Mouse (Mus musculus) macrophage (primary cell): Measurements from ENCODE around the gene Celsr1. TPM values are rescaled to one million over a fixed set of nuclear protein-coding genes. Genes with fewer than 3 reads are reported as not detected.

Experiments used
- H3K27ac ChIP-seq: fragments of 350-480 bp; formaldehyde crosslinking; 2 replicates; pipeline ENCODE4 v1.9.0; 2021
- H3K36me3 ChIP-seq: fragments of 350-480 bp; formaldehyde crosslinking; 2 replicates; pipeline ENCODE4 v1.9.0; 2021; ENCODE audit errors: inconsistent target
- H3K4me3 ChIP-seq: fragments of 350-480 bp; formaldehyde crosslinking; 2 replicates; pipeline ENCODE4 v1.9.0; 2021; ENCODE audit errors: inconsistent target
- H3K79me2 ChIP-seq: fragments of 350-480 bp; formaldehyde crosslinking; 2 replicates; pipeline ENCODE4 v1.9.0; 2021; ENCODE audit errors: inconsistent target
- WGBS: methylation state at CpG from one replicate; pipeline ENCODE4 v1.1.7; 2026; ENCODE audit warnings: inconsistent platforms; ENCODE audit not compliant: missing documents; 5-methylcytosine and 5-hydroxymethylcytosine counted together
- polyA plus RNA-seq: library from polyadenylated mRNA; stranded (reverse); fragments of 250-400 nt; gene quantifications from 3 replicates; pipeline ENCODE4 v1.2.4, GENCODE M21; 2018; ENCODE audit warnings: inconsistent platforms

Celsr1 gene
- polyA plus RNA-seq, 1 experiment from 2014 or later = not detected

DNA sequence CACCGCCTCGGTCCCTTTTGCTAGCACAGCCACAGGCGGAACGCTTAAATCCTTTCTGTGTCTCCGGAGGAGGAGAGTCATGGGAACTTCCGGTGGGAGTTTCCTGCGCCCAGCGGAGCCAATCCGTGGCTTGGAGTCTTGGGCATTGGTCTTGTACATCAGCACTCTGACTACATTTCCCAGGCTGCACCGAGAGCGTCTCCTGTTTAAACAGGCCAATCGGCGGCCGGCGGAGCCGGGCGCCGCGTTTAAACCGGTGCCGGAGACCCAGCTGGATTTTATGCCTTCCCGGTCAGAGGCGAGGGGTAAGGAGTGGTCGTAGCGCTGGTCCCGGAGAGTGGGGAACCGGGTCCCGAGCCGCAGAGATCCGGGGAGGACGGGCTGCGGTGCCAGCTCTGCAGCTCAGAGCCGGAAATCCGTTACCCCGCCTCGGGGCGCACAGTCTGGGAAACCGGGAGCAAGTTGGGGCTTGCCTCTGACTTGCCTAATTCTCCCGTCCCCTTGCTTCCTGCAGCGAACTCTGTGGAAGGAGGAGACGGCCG lies 174.0 kb downstream of the Celsr1 start, which contains the start of gene Gtse1:
TSS of gene Gtse1 (plus strand) at position 256 of the 542 bp plus-strand sequence.
- Histone ChIP-seq H3K79me2 (peaks cover 34% of the 10 kb centered on the region), H3K27ac (peak within 1 kb of the TSS; percentile 71), H3K36me3 (no peaks in the 10 kb centered on the region), H3K4me3 (peak within 1 kb of the TSS; percentile 82)
- under 1% methylated on average over 42 of the region's 42 CpGs for WGBS

DNA sequence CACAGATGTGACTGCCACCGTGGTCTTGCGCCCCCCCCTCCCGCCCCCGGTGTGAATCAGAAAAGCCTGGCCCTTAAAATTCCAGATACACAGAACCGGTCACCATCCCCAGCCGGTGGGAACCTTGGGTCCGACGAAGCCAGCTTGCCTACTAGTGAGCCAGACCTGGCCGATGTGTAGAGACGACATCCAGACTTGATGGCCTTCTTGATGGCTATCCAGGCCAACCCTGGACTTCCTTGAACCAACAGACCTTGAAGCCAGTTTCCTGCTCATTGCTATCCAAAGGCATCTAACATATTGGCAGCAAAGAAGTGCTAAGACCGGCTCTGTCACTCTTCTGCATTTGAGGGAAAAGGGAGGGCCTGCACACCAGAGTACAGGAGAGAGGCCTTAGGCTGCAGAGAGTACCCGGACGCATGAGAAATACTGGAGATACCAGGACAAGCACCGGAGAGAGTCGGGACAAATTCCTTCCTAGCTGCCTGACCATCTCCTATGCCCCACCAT lies 174.5 kb downstream of the Celsr1 start:
- H3K79me2 ChIP-seq = peaks cover 34% of the 10 kb centered on the region
- peak overlapping the region; percentile 71 for H3K27ac ChIP-seq
- H3K4me3 ChIP-seq = peak overlapping the region; percentile 82
- 12% methylated on average over 15 of the region's 15 CpGs for WGBS
- H3K36me3 ChIP-seq = no peaks in the 10 kb centered on the region

DNA sequence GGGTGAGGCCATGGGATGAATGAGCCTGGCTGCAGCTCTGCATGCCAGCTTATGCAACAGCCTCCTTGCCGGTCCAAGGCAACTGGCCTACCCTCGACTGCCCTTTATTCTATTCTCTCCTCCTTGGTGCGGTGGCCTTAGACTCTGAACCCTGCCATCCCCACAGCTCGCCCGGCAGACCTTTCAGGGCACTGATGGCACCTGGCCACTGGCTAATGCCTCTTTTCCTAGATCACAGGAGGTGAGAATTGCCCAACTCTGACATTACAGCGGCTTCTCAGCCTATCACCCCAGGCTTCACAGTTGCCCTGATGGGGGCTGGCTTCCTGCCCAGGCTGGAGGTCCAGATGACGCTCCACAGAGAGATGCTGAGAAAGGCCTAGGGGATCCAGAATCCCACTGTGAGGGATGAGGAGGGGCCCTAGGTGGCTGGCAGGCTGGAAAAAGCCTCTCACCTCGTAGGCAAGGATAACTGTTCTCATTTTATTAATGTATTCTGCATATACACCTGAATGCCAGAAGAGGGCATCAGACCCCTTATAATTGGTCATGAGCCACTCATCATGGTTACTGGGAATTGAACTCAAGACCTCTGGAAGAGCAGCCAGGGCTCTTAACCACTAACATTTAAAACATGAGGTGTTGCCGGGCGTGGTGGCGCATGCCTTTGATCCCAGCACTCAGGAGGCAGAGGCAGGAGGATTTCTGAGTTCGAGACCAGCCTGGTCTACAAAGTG lies 181.8 kb downstream of the Celsr1 start:
- H3K79me2 ChIP-seq = no peaks in the 10 kb centered on the region
- H3K4me3 ChIP-seq = no peak overlapping the region
- WGBS = 92% methylated on average over 12 of the region's 12 CpGs
- H3K27ac ChIP-seq = no peak overlapping the region
- H3K36me3 ChIP-seq = no peaks in the 10 kb centered on the region

Other genes with a start within 250 kb of the Celsr1 start
- 8.5 to 18.1 TPM (median 15.2 TPM) in 3 replicates for gene Cdpf1, start 222.1 kb downstream of the Celsr1 start, polyA plus RNA-seq
- gene Pkdrej, start 212.0 kb downstream of the Celsr1 start, polyA plus RNA-seq = not detected in 3 replicates
- 6.0 to 7.4 TPM (median 6.6 TPM) in 3 replicates for gene Ttc38, start 201.5 kb downstream of the Celsr1 start, polyA plus RNA-seq
- 2.4 to 8.0 TPM (median 3.3 TPM) in 3 replicates for gene Gtse1, start 174.0 kb downstream of the Celsr1 start, polyA plus RNA-seq
- 6.6 to 10.6 TPM (median 7.9 TPM) in 3 replicates for gene Trmu, start 154.5 kb downstream of the Celsr1 start, polyA plus RNA-seq
- 1.2 to 2.1 TPM (median 1.9 TPM) in 3 replicates for gene Gramd4, start 23.9 kb upstream of the Celsr1 start, polyA plus RNA-seq
- 118 to 148 TPM (median 141 TPM) in 3 replicates for gene Cerk, start 152.4 kb upstream of the Celsr1 start, polyA plus RNA-seq
- 49.5 to 60.9 TPM (median 57.9 TPM) in 3 replicates for gene Tbc1d22a, start 180.7 kb upstream of the Celsr1 start, polyA plus RNA-seq